Mouse (Mus musculus) kidney, adult 2 months (tissue): ENCODE data around the gene Ttc3. TPM values are rescaled to one million over a fixed set of nuclear protein-coding genes. Genes with fewer than 3 reads are reported as not detected.
"Not testable (repeated sequence)": the region's sequence is repeated elsewhere in the genome, so short reads cannot be mapped to it uniquely, and the experiment has no call there.

Experiments
- DNase-seq: peaks from one replicate; pipeline ENCODE4 v3.0.0; 2021
- H3K27ac ChIP-seq: fragments of 200-500 bp; 2 replicates; pipeline ENCODE4 v1.5.1; 2012; ENCODE audit warnings: low read depth, low read length, control low read depth, inconsistent platforms; ENCODE audit not compliant: insufficient read depth
- H3K27me3 ChIP-seq: fragments of 200-500 bp; replicated peaks from 2 replicates; pipeline ENCODE4 v1.6.1; 2012; ENCODE audit warnings: mild to moderate bottlenecking, moderate library complexity, low read length, inconsistent platforms; ENCODE audit not compliant: control insufficient read depth, insufficient read depth
- H3K36me3 ChIP-seq: fragments of 200-500 bp; 2 replicates; pipeline ENCODE4 v1.6.1; 2012; ENCODE audit warnings: mild to moderate bottlenecking, moderate library complexity, low read length, inconsistent platforms; ENCODE audit not compliant: control insufficient read depth, insufficient read depth
- H3K4me1 ChIP-seq: fragments of 200-500 bp; 2 replicates; pipeline ENCODE4 v1.6.1; 2011; ENCODE audit warnings: low read length; ENCODE audit not compliant: control insufficient read depth, insufficient read depth
- H3K4me3 ChIP-seq: fragments of 200-500 bp; 2 replicates; pipeline ENCODE4 v1.5.1; 2011; ENCODE audit warnings: mild to moderate bottlenecking, low read depth, low read length, control low read depth; ENCODE audit not compliant: insufficient read depth
- CTCF ChIP-seq: fragments of 200-500 bp; conservative IDR thresholded peaks from 2 replicates; pipeline ENCODE4 v1.5.1; 2011; ENCODE audit warnings: low read depth, mild to moderate bottlenecking, control low read depth, low read length, moderate library complexity, mixed read lengths; ENCODE audit not compliant: insufficient read depth, insufficient read length
- POLR2A ChIP-seq: fragments of 200-500 bp; IDR thresholded peaks from one replicate; pipeline ENCODE4 v1.6.1; 2011; ENCODE audit warnings: low read depth, low read length, control low read depth
- WGBS: fragments of 180-500 bp; shearing (Covaris S2); methylation state at CpG from one replicate; pipeline ENCODE4 v1.1.7; 2018; 5-methylcytosine and 5-hydroxymethylcytosine counted together
- polyA plus RNA-seq: library from polyadenylated mRNA; depleted of rRNA; stranded (reverse); fragments of >200 nt; gene quantifications from 2 replicates; pipeline ENCODE4 v1.2.3, GENCODE M21; 2012

Gene Ttc3
- polyA plus RNA-seq, 1 experiment: 22.2 TPM

GRCm38 (mm10) chr16:94454146-94454545 lies 83.7 kb downstream of the Ttc3 start:
- no peak for DNase-seq
- H3K27ac ChIP-seq: no peak overlapping the region
- H3K4me1 ChIP-seq: peaks cover 4% of the 10 kb centered on the region; the same call in 1 of the 2 replicates
- peaks cover 10% of the 10 kb centered on the region for H3K36me3 ChIP-seq
- no peak for TF ChIP-seq POLR2A
- no peaks in the 10 kb centered on the region for H3K27me3 ChIP-seq
- H3K4me3 ChIP-seq: no peak overlapping the region
- 71% methylated on average over 4 of the region's 4 CpGs for WGBS

GRCm38 (mm10) chr16:94464067-94464466 lies 93.6 kb downstream of the Ttc3 start:
- 91% methylated on average over 3 of the region's 3 CpGs for WGBS
- Histone ChIP-seq H3K27ac (no peak overlapping the region), H3K4me1 (no peaks in the 10 kb centered on the region), H3K36me3 (peaks cover 4% of the 10 kb centered on the region), H3K4me3 (no peak overlapping the region), H3K27me3 (no peaks in the 10 kb centered on the region)
- no peak for TF ChIP-seq CTCF
- no peak for TF ChIP-seq POLR2A
- no peak for DNase-seq

- TF ChIP-seq POLR2A (no peak), CTCF (no peak)
- H3K27ac ChIP-seq: no peak overlapping the region
- no peaks in the 10 kb centered on the region for H3K4me1 ChIP-seq
- no peaks in the 10 kb centered on the region for H3K27me3 ChIP-seq
- H3K36me3 ChIP-seq: peaks cover 2% of the 10 kb centered on the region
- no peak for DNase-seq
- no peak overlapping the region for H3K4me3 ChIP-seq
- WGBS: 81% methylated on average over 4 of the region's 4 CpGs
These were observed 95.5 kb downstream of the Ttc3 start for GRCm38 (mm10) chr16:94465900-94466299.

GRCm38 (mm10) chr16:94466317-94466716 lies 95.9 kb downstream of the Ttc3 start:
- not testable (repeated sequence) for H3K4me3 ChIP-seq, H3K27me3 ChIP-seq, H3K36me3 ChIP-seq, H3K27ac ChIP-seq, DNase-seq, H3K4me1 ChIP-seq
- 94% methylated on average over 7 of the region's 7 CpGs for WGBS

- H3K27me3 ChIP-seq: no peaks in the 10 kb centered on the region
- peaks cover 2% of the 10 kb centered on the region for H3K36me3 ChIP-seq
- no peak overlapping the region for H3K27ac ChIP-seq
- 50% methylated on average over 11 of the region's 11 CpGs for WGBS
- H3K4me3 ChIP-seq: no peak overlapping the region
- H3K4me1 ChIP-seq: no peaks in the 10 kb centered on the region
- no peak for DNase-seq
- TF ChIP-seq POLR2A: no peak
- no peak for TF ChIP-seq CTCF
These were observed 97.1 kb downstream of the Ttc3 start for GRCm38 (mm10) chr16:94467337-94468055.

GRCm38 (mm10) chr16:94468391-94468790 lies 98.0 kb downstream of the Ttc3 start:
- 89% methylated on average over 2 of the region's 2 CpGs for WGBS
- H3K36me3 ChIP-seq: peaks cover 2% of the 10 kb centered on the region; the same call in 1 of the 2 replicates
- DNase-seq: no peak
- TF ChIP-seq CTCF: no peak
- no peak for TF ChIP-seq POLR2A
- H3K27ac ChIP-seq: no peak overlapping the region
- H3K27me3 ChIP-seq: no peaks in the 10 kb centered on the region
- no peaks in the 10 kb centered on the region for H3K4me1 ChIP-seq
- no peak overlapping the region for H3K4me3 ChIP-seq

- Histone ChIP-seq H3K36me3 (no peaks in the 10 kb centered on the region), H3K27me3 (no peaks in the 10 kb centered on the region), H3K4me3 (no peak overlapping the region), H3K4me1 (no peaks in the 10 kb centered on the region), H3K27ac (no peak overlapping the region)
- TF ChIP-seq CTCF (no peak), POLR2A (no peak)
- 59% methylated on average over 8 of the region's 8 CpGs for WGBS
- DNase-seq: peak; percentile 44
These were observed 102.1 kb downstream of the Ttc3 start for GRCm38 (mm10) chr16:94472515-94472951.
